Mouse (Mus musculus) regulatory T cell (primary cell): ENCODE measurements around the gene Trim3.

ENCODE experiments used
- in situ Hi-C: fragments of 300-600 bp; cut with MboI, MseI; formaldehyde crosslinking; loops from one replicate; pipeline ENCODE4 v1.15.1; 2025; ENCODE audit warnings: high pct_unique_total_duplicates

The Trim3 gene

DNA sequence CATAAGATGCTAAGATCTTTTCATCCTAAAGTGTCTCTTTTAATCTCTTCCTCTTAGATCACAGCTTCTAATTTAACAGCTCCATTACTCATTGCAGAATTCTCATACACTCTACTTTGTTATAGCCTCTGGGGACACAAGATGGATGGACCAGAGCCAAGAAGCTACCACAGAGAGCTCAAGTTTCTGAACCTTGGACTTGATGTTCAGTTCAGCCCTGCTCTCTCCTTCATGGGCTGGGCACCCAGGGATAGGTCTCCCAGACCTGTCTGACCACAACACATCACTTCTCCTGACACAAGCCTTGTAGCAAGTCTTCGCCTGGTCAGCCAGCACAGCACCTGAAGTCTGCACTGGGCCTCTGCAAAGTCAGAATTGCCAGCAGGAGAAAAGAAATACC is 19.0 kb downstream of the Trim3 start:
- in situ Hi-C loops: no loop called here

DNA sequence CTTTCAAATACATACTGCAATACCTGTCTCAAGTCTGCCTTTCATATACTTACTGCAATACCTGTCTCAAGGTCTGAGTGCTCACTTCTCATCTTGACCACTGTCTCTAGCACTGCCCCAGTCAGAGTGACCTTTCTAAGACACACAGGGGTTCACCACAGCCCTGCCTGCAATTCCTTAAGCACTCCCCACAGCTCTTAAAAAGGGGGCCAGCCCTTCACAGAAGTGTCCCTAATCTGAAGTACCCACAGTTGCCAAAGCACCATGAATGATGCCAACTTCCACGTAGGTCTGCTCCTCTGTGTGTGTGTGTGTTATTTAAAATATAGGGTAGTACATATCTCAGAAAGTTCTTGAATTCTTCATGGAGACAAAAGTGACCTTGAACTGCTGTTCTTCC is 21.6 kb downstream of the Trim3 start:
- in situ Hi-C loops: no loop called here

DNA sequence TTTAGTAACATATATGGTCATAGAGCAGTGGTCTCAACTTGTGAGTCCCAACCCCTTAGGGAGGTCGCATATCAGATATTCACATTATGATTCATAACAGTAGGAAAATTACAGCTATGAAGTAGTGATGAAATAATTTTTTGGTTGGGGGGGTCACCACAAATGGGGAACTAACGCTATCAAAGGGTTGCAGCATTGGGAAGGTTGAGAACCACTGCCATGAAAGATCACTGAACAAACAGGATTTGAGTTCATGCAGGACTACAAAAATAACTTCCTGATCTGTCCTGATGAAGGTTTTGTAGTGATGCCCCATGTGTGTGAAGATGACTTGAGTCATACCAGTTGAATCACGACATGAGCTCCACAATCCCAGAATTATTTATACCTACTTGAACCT is 24.9 kb downstream of the Trim3 start:
- in situ Hi-C loops: no loop called here

DNA sequence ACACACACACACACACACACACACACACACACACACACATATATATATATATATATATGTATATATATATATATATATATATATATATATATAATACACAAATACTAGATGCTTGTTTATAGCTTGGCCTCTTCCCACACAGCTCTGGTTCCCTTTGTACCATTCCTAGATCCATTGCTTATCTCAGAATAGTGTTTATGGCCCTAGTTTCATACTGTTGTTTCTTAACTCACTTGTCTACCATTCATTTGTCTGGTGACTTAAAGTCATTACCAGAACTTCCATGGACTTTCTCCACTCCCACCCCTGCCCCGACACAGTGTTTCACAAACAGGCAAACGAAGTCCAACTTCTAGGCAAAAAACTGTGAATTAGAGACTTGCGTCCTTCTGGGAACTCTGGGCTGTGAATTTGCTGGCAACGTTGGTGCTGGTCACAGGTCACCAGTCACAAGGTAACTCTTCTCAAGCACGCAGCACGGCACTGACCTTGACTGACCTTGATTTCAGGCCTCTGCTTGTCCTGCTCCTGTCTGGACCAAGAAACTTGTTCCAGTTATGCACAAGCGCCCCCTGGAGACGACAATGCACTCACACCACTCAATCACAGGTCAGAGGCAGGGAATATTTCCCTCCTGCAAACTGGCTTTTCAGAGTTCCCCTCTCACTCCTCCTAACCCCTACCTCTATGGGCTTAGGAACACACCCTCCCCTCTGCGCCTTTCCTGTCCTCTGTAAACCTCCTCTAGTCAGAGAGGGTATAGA is 30.3 kb downstream of the Trim3 start:
- in situ Hi-C loops: loop anchor here (5.0 kb wide), 1 partner anchor 71 kb away; no protein-coding TSS in a partner anchor

DNA sequence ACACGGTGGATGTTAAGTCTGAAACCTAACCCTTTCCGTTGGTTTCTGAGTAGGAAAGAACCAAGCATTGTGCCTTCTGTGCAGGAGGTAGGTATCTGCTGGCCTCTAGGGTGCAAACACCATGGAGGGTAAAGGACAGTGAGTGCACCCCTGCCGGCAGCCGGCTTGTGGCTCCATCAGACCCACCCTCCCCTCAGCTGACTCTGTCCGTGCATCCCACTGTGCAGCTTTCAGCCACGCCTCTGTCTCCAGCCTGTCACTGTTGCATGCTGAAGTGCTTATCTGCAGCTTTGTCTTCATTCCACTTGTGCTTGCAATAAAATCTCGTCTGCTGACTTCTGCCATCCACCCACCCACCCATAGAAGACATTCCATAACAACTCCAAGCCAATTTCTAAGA is 43.3 kb downstream of the Trim3 start:
- in situ Hi-C loops: no loop called here

DNA sequence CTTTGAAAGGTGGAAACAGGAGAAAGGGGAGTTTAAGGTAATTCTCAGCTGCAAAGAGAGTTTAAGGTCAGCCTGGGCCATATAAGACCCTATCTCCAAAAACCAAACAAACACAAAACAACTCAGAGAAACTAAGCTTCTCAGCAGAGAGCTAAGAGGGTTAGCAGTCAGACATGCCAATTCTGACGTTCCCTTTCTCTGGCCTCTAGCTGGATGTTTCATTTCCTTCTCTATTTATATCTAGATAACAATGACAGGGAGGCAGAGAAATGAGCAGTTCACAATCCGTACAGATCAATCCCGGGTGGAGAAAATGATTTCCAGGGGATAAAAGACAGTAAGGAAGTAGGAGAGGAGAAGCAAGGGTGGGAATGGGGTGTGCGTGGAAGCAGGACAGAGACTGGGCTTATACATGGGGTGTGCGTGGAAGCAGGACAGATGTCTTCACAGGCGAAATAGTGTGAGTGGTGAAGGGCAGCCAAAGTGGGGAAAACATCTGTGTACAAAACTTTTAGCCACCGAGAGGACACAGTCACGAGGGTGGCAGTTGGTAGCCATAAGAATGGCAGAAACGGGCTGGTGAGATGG is 45.0 kb downstream of the Trim3 start:
- in situ Hi-C loops: no loop called here

DNA sequence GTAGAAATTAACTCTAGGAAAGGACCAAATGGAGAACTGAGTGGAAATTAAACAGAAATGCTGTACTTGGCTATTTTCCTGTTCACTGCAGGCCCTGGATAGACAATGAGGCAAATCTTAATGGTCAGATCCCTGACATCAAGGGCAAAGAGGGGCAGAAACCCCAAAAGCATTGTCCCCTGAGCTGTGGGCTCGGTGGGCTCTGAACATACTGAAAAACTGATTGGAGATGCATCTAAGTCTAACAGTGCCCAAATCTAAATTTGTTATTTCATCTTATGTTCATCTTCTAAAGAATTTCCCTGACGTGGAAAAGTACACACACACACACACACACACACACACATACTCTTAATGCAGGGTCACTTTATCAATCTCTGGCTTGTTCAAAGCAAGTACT is 51.4 kb downstream of the Trim3 start:
- in situ Hi-C loops: no loop called here

DNA sequence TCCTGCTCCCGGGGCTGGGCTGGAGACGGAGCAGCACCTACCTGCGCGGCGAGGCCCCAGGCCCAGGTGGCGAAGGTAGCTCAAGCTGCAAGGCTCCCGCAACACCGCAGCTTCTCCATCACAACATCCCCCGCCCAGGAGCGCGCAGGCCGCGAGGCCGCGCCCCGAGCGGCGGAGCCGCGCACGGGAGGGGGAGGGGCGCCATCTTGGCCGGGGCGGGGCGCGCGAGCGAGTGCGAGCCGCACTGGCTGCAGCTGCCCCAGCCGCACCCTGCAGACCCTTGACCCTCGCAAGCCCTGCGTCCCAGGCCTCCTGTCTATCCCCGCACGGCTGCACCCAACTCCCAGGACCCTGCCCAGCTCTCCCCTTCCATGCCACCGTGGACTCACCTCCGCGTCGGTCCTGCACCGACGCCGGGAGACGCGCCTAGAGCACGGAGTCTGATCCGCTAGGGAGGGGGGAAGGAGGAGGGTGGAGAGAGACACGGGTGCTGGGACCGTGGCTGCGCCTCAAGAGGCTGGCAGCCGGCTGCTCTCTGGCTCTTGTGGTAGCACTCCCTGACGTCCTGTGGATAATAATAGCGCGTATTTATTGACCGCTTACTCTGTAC is 52.2 kb downstream of the Trim3 start, which contains the start of gene Apbb1:
Apbb1 (minus strand) TSS at position 560 of the 610 bp plus-strand sequence.
- in situ Hi-C loops: no loop called here

DNA sequence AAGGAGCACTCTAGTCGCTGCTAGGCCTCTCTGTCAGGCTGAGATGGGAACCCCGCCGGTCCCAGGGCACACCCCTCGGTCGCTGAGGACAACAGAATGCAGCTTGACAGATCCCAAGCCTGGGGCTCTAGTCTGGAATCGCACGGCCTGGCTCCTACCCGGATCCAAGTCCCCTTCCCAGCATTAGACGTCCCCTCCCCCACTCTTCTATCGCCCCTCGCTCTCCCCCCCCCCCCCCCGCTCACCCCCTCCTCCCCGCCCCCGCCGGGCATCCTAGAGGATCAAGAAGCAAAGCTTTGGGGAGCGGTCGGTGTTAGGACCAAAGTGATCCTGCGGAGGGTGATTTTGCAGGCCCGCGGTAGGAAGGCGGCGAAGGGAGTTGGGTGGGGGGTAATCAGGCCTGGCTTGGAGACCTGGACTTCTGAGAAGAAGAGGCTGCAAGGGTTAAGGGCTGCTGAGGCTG is 52.7 kb downstream of the Trim3 start:
- in situ Hi-C loops: no loop called here

DNA sequence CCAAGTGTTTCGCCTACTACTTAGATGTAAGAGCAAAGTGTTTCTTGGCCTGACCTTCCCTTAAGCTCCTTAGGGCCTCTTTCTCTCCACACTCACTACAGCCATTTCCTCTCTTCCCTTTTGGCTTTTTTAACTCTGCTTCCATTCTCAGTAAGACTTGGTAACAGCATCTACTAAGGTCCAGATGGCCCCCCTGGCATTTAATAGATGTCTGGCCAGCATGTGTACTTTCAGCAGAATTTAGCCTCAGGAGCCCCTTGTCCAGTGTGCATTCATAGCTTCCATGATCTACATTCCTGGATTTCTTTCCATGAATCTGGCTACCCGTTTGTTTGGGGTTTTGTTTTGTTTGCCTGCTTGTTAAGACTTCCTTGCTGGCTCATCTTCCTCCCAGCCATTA is 54.9 kb downstream of the Trim3 start:
- in situ Hi-C loops: no loop called here

DNA sequence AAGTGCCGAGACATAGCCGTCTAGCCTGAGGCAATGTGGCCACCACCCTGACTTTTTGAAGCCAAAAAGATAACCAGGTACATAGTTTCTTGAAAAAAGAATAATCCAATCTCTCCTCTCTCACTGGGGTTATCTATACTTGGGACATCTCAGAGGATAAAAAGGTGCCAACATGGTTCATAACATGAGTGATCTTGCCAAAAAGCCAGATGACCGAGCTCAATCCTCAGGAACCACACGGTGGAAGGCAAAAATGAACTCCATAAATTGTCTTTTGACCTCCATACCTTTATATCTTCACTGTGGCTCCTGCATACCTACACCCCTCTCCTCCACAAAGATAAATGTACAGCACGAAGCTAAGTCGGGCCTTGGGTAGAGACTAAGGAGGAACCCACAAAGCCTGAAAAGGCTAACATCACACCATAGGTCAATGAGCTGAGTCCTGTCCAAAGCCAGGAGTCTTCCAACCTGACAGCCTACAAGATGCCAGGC is 55.9 kb downstream of the Trim3 start:
- in situ Hi-C loops: no loop called here

DNA sequence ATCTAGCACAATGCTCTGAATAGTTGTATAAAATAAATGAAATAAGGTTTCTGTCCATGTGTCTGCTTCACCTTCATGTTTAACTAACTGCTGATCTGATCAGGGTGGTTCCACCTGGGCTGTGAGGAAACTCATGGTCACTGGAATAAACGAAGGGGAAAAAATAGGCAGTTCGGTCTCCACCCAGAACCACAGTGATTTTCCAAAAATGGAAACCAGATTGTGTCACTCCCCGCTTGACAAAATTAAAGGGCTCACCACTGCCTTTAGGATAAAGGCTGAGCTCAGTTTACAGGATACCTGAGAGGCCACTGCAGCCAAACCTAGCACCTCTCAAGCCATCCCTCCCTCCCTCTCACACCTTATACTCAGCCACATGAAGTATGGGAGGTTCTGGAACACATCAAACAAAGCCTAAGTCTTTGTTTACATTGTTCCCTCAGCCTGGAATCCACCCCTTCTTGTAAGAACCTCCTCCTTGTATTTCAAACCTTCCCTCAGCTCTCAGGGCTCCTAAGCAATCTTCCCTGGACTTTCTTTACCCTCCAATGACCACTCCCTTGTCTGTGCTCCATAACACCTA is 57.1 kb downstream of the Trim3 start:
- in situ Hi-C loops: no loop called here

DNA sequence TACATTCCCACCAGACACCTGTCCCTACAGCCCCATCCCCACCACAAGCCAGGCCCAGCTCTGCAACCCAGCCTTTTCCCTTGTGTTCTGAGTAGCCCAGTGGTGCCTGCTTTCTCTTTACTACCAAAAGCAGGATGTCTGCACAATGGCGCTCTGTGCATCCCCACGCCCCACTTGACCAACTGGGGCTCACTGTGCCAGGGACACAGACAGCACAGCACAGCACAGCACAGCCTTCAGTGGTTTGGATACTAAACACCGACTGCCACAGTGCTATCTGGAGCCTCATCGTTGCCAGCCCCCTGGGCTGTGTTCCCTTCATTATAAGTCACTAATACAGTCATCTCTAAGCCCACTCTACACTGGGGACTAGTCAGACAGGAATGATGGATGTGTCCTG is 58.8 kb downstream of the Trim3 start:
- in situ Hi-C loops: no loop called here

DNA sequence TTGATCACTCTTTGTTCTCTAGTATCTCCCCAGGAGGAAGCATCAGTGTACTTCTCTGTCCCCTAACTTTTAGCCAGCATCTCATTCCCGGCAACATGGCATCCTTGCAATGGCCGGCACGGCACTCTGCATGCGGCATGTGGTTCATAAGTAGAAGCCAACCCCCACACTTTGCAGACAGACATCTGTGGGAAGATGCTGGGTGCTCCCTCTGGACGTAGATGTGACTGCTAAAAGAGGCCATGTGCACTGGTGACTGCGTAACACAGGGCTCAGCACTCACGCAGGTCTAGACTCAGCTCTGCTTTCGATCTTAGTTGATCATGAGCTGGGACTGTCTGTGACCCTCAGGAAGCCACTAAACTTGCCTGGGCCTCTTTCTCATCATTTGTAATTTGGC is 60.4 kb downstream of the Trim3 start:
- in situ Hi-C loops: no loop called here

DNA sequence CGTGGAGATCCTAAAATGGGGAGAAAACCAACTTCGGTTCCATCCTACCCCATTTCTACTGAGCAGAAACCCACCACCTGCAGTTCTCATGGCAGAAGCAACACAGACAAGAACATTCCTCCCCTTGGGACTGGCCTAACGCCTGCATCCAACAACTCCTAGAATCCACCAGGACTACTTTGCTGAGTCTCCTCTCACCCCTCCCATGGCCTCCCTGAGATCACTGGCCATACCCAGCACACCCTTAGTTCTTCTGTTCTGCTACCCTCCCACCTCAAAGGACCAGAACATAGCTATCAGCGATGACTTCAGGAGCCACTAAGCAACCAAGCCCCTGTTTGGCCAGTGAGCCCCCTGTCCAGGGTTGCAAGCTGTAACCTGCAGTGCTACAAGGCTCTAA is 62.6 kb downstream of the Trim3 start:
- in situ Hi-C loops: no loop called here

DNA sequence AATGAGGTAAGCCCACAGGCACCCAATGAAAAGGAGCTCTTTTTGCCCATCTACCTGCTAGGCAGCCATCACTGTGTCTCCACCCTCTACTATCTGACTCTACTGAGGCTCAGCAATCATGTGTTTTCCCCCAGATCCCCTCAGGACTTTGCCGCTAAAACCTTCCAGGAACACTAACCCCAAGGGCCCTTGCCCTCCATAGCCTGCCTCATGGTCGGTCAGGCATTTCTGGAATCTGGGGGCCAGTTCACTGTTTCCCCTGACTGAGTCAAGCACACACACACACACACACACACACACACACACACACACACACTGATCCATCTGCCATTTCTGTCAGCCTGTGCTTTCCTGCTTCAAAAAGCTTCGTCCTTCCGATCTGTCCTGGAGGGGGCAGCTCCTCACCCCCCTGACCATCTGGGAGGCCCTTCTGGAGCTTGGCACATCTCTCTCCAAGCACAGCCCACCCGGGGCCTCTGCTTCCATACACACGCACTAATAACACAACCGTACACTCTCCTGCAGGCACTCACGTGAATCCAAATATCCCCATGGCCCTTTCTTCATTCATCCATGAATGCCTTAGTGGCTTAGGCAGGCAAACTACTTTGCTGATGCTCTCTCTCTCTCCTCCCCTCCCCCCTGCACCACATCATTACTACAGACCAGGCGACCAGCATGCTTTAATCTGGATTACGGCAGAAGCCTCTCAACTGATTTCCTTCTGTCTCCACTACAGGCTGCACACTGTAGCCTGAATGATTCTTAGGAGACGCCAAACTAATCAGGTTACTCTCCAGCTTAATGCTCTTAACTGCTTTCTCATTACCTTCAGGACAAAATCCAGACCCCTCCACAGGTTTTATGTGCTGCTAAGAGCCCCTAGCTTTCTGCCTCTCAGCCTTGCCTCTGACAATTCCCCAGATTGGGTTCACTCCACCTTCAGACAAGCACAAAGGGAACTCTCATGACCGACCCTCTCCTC is 63.6 kb downstream of the Trim3 start:
- in situ Hi-C loops: loop anchor here (5.0 kb wide), 1 partner anchor 62 kb away; the partner anchor contains the start of gene Trim3

DNA sequence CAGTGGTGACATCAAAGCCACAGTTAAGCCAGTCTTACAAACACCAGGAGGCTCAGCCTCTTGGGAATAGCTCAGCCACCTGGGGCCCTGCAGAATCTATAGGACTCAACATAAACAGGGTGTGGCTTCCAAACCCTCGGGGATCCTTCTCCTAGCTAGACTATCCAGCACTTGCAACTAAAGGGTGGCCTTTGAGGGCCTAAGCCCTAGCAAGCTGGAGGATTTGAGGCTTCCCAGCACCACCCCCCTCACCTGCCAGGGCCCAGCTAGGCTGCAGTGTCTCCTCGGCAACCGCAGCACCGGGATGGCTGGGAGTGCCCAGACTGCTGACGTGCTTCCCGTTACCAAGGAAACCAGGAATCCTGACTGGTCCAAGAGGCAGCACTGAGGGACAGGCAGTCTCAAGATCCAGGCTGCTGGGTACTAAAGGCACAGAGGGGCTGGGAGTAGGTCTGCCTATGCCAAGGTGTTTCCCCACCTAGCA is 64.3 kb downstream of the Trim3 start:
- in situ Hi-C loops: loop anchor here (5.0 kb wide), 1 partner anchor 63 kb away; the partner anchor contains the start of gene Trim3

DNA sequence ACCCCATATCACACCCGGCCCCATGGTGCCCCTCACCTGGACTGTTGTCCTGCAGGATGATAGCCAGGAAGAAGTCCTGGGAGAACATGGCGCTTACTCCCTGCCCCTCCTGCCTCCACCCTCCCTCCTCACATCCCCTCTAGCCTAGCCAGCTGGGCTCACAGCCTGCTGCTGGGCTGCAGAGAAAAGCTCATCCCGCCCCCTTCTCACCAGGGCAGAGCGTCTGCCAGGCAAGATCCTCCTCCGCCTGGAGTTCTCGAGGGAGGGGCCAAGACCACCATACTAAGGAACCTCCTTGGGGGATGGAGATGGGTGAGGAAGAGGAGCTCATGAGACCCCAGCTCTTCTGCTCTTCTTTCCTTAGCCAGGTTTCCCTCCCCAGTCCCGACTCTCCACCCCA is 64.8 kb downstream of the Trim3 start:
- in situ Hi-C loops: loop anchor here (5.0 kb wide), 1 partner anchor 64 kb away; the partner anchor contains the start of gene Trim3

DNA sequence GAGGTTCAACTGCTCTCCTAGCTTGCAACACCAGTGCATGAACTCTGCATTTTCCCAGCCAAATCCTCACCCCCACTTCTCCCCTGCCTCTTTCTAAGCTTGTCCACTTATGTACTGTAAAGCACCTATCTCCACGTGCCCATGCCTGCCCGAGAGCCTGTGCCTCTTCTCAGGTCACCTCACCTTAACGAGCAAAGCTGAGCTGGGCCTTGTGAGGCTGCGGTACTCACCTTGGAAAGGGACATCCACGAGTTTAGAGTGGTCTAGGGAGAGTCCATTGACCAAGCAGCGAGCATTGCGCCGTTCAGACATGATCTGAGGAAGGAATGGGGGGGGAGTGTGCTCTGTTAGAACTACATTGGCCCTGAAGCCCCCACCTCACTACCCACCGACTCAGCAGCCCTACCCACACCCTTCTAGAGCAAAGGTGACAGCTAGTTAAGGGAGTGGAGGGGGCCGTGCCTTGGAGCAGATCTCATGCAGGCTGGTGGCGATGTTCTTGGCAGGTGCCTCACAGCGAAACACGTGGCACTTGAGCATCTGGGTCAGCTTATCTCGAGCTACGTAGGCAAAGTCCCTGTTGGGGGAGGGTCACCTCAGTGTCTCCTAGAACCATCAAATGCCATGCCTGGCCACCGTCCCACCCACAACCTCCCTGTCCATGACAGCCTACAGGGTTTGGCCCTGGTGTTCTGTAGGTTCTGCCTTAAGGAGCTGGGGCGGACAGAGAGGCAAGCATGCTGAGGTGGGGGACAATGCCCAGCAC is 68.1 kb downstream of the Trim3 start:
- in situ Hi-C loops: loop anchor here (5.0 kb wide), 1 partner anchor 67 kb away; the partner anchor contains the start of gene Trim3

DNA sequence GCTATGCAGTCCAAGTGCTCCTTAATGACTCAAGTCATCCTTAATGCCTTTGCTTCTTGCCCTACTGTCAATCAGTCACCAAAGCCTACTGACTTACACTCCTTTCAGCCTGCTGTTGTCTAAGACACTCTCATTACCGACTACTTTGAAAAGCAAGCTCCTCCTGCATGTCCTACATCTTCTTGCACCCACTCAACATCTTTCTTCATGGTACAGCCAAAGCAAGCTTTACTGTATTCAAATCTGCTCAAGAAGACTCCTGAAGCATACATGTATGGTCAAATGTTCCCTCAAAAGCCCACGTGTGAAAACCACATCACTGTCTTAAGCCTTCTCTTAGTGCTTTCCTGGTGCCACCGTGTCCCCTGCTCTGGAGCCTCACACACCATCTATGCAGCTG is 70.0 kb downstream of the Trim3 start:
- in situ Hi-C loops: no loop called here
